Mouse (Mus musculus): ENCODE measurements around the gene Gdnf. TPM values are rescaled to one million over a fixed set of nuclear protein-coding genes. Genes with fewer than 3 reads are reported as not detected.

The Gdnf gene
- polyA plus RNA-seq, 1 experiment from 2014 or later: 0.23 TPM

DNA sequence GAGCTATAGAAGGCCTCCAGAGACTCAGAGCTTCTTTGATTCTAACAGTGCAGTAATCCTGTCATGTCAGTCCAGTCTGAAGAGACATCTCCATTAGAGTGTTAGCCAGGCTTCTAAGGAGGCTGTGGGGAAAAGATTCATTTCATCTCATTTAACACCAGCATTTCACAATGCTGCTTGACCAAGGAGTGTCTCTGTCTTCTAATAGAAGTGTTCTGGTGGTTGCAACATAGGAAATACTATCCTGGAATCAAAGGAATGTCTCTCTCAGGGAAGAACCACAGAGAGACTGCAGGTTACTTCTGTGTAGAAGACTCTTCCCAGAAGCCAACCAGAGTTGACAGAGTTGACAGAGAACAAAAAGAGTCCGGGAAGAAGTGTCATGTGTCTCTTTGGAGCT is 31.0 kb downstream of the Gdnf start:
- H3K4me2 ChIP-seq (ENCODE audit: low read length): no peak overlapping the region
- no peak overlapping the region for H3K4me3 ChIP-seq (ENCODE audit: low read length)
- H3K9ac ChIP-seq (ENCODE audit: low read depth, low read length): no peak overlapping the region
- no peaks in the 10 kb centered on the region for H3K9me3 ChIP-seq (ENCODE audit: control insufficient read depth, low read length)
- no peak for ATAC-seq
- WGBS: 81% methylated on average over 1 of the region's 1 CpGs
- H3K4me1 ChIP-seq (ENCODE audit: control insufficient read depth, insufficient read depth, low read depth, low read length): no peaks in the 10 kb centered on the region
- H3K27ac ChIP-seq (ENCODE audit: low read depth, low read length): no peak overlapping the region
- H3K27me3 ChIP-seq (replicated peaks; ENCODE audit: control insufficient read depth, insufficient read depth, low read length): no peaks in the 10 kb centered on the region
- no peaks in the 10 kb centered on the region for H3K36me3 ChIP-seq (ENCODE audit: control insufficient read depth, insufficient read depth, low read length)

DNA sequence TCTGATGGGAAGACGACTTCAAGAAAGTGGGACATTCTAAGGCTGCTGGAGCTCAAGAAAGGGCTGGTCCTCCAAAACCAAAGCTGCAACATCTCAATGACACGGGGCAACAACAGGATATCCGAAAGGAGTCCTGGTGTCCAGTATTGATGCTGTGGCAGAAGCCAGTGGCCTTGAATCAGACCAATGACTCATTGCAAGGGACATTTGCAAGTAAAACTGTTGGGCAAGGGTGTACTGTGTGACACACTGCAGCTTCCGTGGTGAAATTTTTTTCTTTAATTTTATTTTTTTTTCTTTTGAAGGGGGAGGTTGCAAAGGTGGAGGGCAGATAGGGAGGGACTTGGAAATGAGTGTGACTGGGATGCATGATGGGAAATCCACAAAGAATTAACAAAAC is 31.8 kb downstream of the Gdnf start:
- WGBS: 91% methylated on average over 4 of the region's 4 CpGs
- H3K9me3 ChIP-seq (ENCODE audit: control insufficient read depth, low read length): no peaks in the 10 kb centered on the region
- H3K4me1 ChIP-seq (ENCODE audit: control insufficient read depth, insufficient read depth, low read depth, low read length): no peaks in the 10 kb centered on the region
- no peak overlapping the region for H3K4me2 ChIP-seq (ENCODE audit: low read length)
- no peak for ATAC-seq
- H3K27ac ChIP-seq (ENCODE audit: low read depth, low read length): no peak overlapping the region
- no peak overlapping the region for H3K9ac ChIP-seq (ENCODE audit: low read depth, low read length)
- H3K36me3 ChIP-seq (ENCODE audit: control insufficient read depth, insufficient read depth, low read length): no peaks in the 10 kb centered on the region
- H3K4me3 ChIP-seq (ENCODE audit: low read length): no peak overlapping the region
- no peaks in the 10 kb centered on the region for H3K27me3 ChIP-seq (replicated peaks; ENCODE audit: control insufficient read depth, insufficient read depth, low read length)

DNA sequence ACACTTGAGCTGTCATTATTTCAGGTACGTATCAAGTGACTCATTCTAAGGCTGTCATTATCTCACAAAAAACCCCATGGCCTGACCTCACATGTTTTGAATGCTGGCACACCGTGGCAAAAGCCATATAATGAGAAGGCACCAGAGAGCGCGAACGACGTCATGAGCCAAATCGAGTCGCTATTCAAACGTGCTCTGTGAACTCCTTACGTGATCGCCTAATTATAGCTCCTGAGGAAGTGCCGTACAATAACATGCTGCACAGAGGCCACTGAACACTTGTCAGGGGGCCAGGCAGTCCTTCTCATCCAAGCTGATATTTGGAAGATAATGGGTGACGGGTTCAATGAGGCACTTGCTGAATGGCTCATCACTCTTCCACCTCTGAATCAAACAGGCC is 46.8 kb downstream of the Gdnf start:
- Histone ChIP-seq H3K4me1 (ENCODE audit: control insufficient read depth, insufficient read depth, low read depth, low read length) (no peaks in the 10 kb centered on the region), H3K4me3 (ENCODE audit: low read length) (no peak overlapping the region), H3K9ac (ENCODE audit: low read depth, low read length) (no peak overlapping the region), H3K4me2 (ENCODE audit: low read length) (no peak overlapping the region), H3K9me3 (ENCODE audit: control insufficient read depth, low read length) (no peaks in the 10 kb centered on the region), H3K36me3 (ENCODE audit: control insufficient read depth, insufficient read depth, low read length) (no peaks in the 10 kb centered on the region), H3K27me3 (replicated peaks; ENCODE audit: control insufficient read depth, insufficient read depth, low read length) (no peaks in the 10 kb centered on the region), H3K27ac (ENCODE audit: low read depth, low read length) (no peak overlapping the region)
- ATAC-seq: no peak
- 69% methylated on average over 13 of the region's 13 CpGs for WGBS

DNA sequence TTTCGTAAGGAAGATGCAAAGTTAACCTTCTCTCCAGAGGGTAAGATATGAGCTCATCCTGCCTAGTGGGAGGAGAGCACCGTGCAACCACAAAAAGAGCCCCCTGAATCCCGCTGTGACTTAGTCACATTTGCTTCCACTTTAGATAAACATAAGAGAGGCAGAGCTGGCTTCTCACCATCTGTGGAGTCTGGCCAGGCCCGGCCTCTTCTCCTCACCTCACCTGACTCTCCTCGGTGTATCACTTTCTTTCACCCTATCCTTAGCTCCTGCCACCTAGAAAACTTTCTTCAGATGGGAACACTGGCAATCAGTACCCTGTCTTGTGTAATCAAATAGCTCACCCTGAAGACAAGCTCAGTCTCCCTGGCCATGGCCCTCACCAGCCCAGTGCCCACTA is 48.2 kb downstream of the Gdnf start:
- no peak overlapping the region for H3K4me2 ChIP-seq (ENCODE audit: low read length)
- H3K27ac ChIP-seq (ENCODE audit: low read depth, low read length): no peak overlapping the region
- no peaks in the 10 kb centered on the region for H3K36me3 ChIP-seq (ENCODE audit: control insufficient read depth, insufficient read depth, low read length)
- ATAC-seq: no peak
- 84% methylated on average over 5 of the region's 5 CpGs for WGBS
- no peaks in the 10 kb centered on the region for H3K27me3 ChIP-seq (replicated peaks; ENCODE audit: control insufficient read depth, insufficient read depth, low read length)
- no peak overlapping the region for H3K9ac ChIP-seq (ENCODE audit: low read depth, low read length)
- H3K4me1 ChIP-seq (ENCODE audit: control insufficient read depth, insufficient read depth, low read depth, low read length): no peaks in the 10 kb centered on the region; the same call in 1 of the 2 replicates
- H3K4me3 ChIP-seq (ENCODE audit: low read length): no peak overlapping the region
- no peaks in the 10 kb centered on the region for H3K9me3 ChIP-seq (ENCODE audit: control insufficient read depth, low read length)

DNA sequence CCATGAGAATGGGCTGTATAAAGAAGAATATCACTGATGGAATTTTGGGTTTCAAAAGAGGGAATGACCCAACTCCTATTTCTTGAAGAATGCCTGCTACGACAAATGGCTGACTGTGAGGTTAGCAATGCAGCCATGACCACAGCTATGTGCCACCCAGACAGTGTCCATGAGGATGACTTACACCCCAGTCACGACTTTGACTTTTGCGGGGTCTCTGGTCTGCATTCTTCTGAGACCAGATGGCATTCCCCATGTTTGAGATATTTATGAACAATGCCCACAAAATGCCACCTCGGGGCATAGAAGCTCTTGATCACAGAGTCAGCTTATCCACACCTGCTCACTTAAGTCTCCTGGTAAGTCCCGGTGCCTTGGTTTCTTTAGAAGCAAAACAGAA is 52.2 kb downstream of the Gdnf start:
- H3K27ac ChIP-seq (ENCODE audit: low read depth, low read length): no peak overlapping the region
- ATAC-seq: no peak
- no peaks in the 10 kb centered on the region for H3K27me3 ChIP-seq (replicated peaks; ENCODE audit: control insufficient read depth, insufficient read depth, low read length)
- H3K36me3 ChIP-seq (ENCODE audit: control insufficient read depth, insufficient read depth, low read length): no peaks in the 10 kb centered on the region
- H3K9me3 ChIP-seq (ENCODE audit: control insufficient read depth, low read length): no peaks in the 10 kb centered on the region
- WGBS: 97% methylated on average over 5 of the region's 5 CpGs
- H3K4me1 ChIP-seq (ENCODE audit: control insufficient read depth, insufficient read depth, low read depth, low read length): no peaks in the 10 kb centered on the region; the same call in 1 of the 2 replicates
- no peak overlapping the region for H3K4me3 ChIP-seq (ENCODE audit: low read length)
- no peak overlapping the region for H3K9ac ChIP-seq (ENCODE audit: low read depth, low read length)
- no peak overlapping the region for H3K4me2 ChIP-seq (ENCODE audit: low read length)

DNA sequence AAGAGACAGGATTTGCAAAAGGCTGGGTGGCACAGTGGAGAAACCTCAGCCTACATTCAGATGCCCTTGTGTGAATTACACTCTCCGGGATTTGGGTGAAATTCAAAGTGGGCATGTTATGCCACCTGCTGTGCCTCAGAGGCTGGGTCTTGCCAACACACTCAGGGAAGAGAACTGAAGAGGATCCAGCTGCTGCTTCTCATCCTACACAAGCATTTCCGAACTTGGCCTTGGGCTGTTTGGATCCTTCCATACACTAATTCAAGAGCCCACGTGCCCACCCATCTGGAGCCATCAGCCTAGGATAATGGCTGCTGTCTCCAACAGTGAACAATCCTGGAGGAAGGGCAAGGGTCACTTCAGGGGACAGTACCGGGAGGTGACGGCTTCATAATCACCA is 52.7 kb downstream of the Gdnf start:
- Histone ChIP-seq H3K27ac (ENCODE audit: low read depth, low read length) (no peak overlapping the region), H3K9me3 (ENCODE audit: control insufficient read depth, low read length) (no peaks in the 10 kb centered on the region), H3K4me3 (ENCODE audit: low read length) (no peak overlapping the region), H3K4me1 (ENCODE audit: control insufficient read depth, insufficient read depth, low read depth, low read length) (no peaks in the 10 kb centered on the region; the same call in 1 of the 2 replicates), H3K4me2 (ENCODE audit: low read length) (no peak overlapping the region), H3K9ac (ENCODE audit: low read depth, low read length) (no peak overlapping the region), H3K36me3 (ENCODE audit: control insufficient read depth, insufficient read depth, low read length) (no peaks in the 10 kb centered on the region), H3K27me3 (replicated peaks; ENCODE audit: control insufficient read depth, insufficient read depth, low read length) (no peaks in the 10 kb centered on the region)
- ATAC-seq: no peak
- WGBS: 28% methylated on average over 5 of the region's 5 CpGs

DNA sequence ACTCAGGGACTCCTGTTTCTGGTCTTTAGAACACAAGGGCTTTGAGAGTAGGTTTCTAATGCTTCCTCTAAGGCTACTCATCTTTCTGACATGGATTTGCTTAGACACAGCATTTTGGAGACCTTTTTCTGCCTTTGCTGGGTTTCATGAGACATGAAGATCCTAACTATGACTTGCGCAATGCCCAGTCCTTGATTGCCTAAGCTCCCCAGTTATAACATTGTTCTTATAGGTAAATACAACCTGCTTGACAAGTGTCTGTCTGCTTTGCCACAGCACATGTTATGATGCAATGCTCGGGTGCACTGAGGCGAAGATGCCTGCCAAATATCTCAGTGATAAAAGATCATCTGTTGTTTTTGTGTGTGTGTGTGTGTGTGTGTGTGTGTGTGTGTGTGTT is 54.7 kb downstream of the Gdnf start:
- no peaks in the 10 kb centered on the region; the same call in 1 of the 2 replicates for H3K4me1 ChIP-seq (ENCODE audit: control insufficient read depth, insufficient read depth, low read depth, low read length)
- no peak for ATAC-seq
- H3K36me3 ChIP-seq (ENCODE audit: control insufficient read depth, insufficient read depth, low read length): no peaks in the 10 kb centered on the region
- H3K4me3 ChIP-seq (ENCODE audit: low read length): no peak overlapping the region
- no peak overlapping the region for H3K4me2 ChIP-seq (ENCODE audit: low read length)
- 91% methylated on average over 3 of the region's 3 CpGs for WGBS
- no peaks in the 10 kb centered on the region for H3K9me3 ChIP-seq (ENCODE audit: control insufficient read depth, low read length)
- no peak overlapping the region for H3K9ac ChIP-seq (ENCODE audit: low read depth, low read length)
- H3K27ac ChIP-seq (ENCODE audit: low read depth, low read length): no peak overlapping the region
- no peaks in the 10 kb centered on the region for H3K27me3 ChIP-seq (replicated peaks; ENCODE audit: control insufficient read depth, insufficient read depth, low read length)

DNA sequence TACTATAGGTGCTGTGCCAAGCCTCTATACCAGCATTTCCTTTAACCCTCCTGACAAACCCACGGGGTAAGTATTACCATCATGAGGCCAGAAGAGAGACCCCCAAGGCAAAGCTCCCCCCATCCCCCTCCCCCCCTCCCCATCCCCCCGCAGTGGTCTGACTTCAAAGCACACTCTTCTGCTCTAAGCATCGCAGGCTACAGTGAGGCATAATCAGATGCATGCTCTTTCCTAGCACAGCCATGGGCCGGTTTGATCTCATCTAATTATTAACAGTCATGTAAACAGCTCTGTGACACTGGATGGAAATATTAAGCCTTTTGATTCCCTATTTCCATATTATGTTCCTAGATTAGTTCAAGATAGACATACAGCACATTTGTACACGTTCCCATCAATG is 61.8 kb downstream of the Gdnf start:
- H3K9ac ChIP-seq (ENCODE audit: low read depth, low read length): no peak overlapping the region
- H3K27me3 ChIP-seq (replicated peaks; ENCODE audit: control insufficient read depth, insufficient read depth, low read length): no peaks in the 10 kb centered on the region
- no peak overlapping the region for H3K4me2 ChIP-seq (ENCODE audit: low read length)
- WGBS: 65% methylated on average over 5 of the region's 5 CpGs
- no peak for ATAC-seq
- H3K27ac ChIP-seq (ENCODE audit: low read depth, low read length): no peak overlapping the region
- no peaks in the 10 kb centered on the region for H3K9me3 ChIP-seq (ENCODE audit: control insufficient read depth, low read length)
- H3K4me3 ChIP-seq (ENCODE audit: low read length): no peak overlapping the region
- no peaks in the 10 kb centered on the region for H3K4me1 ChIP-seq (ENCODE audit: control insufficient read depth, insufficient read depth, low read depth, low read length)
- no peaks in the 10 kb centered on the region for H3K36me3 ChIP-seq (ENCODE audit: control insufficient read depth, insufficient read depth, low read length)

DNA sequence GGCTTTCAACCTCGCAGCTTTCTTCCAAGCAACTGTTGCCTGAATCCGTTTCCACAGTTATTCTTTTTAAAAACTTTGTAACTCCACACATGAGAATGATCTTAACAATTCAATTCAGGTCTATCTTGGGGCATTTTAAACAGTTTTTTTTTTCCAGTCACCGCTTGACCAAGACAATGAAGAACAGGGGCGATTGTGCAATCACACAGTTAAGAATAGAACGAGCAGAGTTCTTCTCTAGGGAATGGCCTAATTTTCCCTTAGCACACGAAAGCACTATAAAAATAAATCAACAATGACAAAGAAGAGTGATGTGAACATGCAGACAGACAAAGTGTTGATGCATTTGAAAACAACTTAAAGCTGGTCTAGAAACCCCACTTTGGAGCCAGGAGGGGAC is 65.2 kb downstream of the Gdnf start:
- no peaks in the 10 kb centered on the region for H3K27me3 ChIP-seq (replicated peaks; ENCODE audit: control insufficient read depth, insufficient read depth, low read length)
- 70% methylated on average over 6 of the region's 6 CpGs for WGBS
- H3K36me3 ChIP-seq (ENCODE audit: control insufficient read depth, insufficient read depth, low read length): no peaks in the 10 kb centered on the region
- H3K4me3 ChIP-seq (ENCODE audit: low read length): no peak overlapping the region
- H3K27ac ChIP-seq (ENCODE audit: low read depth, low read length): no peak overlapping the region
- no peaks in the 10 kb centered on the region for H3K9me3 ChIP-seq (ENCODE audit: control insufficient read depth, low read length)
- no peak overlapping the region for H3K9ac ChIP-seq (ENCODE audit: low read depth, low read length)
- ATAC-seq: no peak
- no peak overlapping the region for H3K4me2 ChIP-seq (ENCODE audit: low read length)
- peaks cover 4% of the 10 kb centered on the region; the same call in 1 of the 2 replicates for H3K4me1 ChIP-seq (ENCODE audit: control insufficient read depth, insufficient read depth, low read depth, low read length)

Measured in hindbrain, embryonic 16.5 days (tissue).